Mouse (Mus musculus): ENCODE results near the gene Pfn1.

Gene Pfn1

DNA sequence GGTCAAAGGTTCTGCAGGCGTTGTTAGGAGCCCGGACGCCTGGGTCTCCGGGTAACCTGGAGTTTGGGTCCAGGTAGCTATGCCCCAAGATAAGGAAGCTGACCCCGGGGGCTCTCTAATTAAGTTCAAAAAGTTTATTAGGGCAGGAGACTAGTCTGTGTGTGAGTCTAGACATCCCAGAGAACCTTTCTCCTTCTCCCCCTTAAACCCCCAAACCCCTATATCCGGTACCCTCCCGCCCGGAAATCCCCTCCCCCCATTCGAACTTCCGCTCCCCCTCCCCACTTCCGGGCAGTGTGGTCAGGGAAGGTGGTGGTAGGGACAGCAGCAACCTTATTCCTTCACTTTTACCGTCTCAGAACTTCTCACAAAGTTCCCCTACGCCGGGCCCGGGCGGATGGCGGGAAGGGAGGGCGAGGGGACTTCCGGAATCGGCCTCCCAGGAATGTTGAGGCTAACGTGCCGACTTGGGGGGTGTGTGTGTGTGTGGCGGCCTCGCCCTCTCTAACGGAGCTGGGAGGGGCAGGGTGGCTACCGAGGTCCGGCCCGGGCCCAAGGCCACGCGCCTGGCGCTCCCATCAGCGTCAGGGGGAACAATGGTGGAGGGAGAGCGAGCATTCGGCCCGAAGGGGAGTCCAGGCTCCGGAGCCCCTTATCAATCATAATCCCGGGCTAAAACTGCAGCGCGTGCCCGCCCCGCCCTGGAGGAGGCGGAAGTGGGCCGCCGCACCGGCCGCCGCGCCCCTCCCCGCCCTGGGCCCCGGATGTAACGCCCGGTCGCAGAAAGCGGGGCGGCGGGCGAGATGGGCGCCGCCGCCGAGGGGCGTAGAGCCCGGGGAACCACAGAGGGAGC, 873 bp downstream of the Pfn1 start:
- peak; percentile 59 for DNase-seq

DNA sequence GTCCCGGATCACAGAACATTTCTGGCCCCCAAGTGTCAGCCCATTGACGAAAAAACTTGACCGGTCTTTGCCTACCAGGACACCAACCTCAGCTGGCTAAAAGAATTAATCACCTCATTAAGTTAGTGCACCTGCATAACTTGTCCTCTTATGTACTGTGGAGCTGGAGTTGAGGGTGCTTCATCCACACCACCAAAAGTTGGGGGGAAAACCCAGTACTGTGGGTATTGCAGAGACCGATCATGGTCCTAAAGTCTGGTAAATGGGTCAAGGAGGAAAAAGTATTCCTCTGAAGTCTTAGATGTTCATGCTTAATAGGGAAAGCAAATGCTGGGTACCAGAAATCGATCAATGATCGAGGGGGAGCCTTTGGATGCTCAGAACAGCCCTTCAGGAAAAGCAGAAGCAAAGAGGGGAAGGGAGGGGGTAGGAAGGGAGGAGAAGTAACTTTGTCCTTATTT, 1.5 kb downstream of the Pfn1 start:
- DNase-seq = no peak

DNA sequence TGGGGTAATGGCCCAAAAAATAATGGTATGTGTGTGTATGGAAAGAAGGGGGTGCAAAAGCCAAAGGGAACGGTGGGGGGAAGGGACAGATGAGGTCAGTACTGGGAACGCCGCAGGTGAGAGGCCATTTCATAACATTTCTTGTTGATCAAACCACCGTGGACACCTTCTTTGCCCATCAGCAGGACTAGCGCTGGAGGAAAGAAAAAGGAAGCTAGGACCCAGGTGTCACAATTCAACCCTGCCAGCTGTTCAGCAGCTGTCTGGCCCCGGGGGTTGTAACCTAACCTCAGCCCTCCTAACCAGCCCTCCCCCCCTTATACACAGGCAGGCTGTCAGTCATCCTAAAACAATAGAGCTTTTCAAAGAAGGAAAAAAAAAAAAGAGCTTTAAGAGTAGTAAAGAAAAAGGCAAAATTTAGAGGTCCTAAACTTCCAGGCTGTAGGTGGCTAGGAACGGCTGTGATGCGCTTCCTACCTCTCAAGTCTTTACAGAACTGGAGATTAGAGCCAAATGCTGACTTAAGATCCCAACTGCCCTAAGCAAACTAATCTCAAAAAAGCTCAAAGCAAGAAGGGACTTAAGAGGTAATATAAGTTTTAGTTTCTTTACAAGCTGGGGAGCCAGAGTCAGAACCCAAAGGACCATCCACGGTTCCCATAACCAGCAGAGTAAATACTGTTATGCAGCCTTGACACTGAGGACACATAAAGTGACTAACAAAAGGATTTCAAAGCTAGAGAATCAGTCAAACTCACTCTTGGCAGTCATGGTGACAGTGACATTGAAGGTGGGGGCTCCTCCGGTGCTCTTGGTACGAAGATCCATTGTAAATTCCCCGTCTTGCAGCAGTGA, 2.2 kb downstream of the Pfn1 start:
- no peak for DNase-seq

DNA sequence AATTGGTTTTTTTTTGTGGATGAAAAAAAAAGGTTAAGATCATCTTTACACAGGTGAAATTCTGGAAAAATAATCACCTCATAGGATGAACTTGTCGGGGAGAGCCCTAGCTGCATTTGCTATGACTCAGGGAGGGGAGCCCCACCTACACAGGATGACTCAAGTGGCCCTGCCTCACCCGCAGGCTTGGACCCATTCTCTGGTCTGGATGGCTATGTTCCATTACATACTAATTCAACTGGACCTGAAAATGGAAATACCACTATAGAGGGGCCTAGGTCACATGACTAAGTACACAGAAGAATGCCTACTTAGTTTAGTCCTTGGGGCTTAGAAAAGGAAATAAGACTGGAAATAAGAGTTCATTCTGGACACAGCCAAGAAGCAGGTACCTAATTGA, 3.1 kb downstream of the Pfn1 start:
- DNase-seq = no peak

DNA sequence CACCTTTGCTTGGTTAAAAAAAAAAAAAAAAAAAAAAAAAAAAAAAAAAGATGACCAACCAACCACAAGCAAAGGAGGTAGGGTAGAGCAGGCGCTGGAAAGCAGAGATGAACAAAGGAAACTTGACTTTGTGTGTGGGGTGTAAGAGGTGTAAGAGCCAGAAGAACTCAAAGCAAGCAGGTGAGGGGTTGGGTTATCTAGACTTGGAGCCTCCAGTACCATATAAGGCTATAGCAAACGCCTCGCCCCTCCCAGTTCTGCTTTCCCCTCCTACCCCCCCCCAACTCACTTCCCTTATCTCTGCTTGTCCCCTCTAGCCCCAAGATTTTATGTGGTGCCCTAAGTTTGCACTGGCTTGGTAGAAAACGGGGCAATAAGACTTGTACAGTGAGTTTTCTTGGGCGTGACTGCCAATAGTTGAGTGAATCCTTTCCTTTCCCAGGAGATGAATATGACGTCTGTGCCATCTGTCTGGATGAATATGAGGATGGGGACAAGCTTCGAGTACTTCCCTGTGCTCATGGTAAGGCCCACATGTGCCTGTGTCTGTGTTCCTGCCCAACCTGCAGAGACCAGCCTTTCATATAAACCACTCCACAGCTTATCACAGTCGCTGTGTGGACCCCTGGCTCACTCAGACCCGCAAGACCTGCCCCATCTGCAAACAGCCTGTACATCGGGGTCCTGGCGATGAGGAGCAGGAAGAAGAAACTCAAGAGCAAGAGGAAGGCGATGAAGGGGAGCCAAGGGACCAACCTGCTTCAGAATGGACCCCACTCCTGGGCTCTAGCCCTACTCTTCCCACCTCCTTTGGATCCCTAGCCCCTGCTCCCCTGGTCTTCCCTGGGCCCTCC, 3.9 kb downstream of the Pfn1 start:
- no peak for DNase-seq

DNA sequence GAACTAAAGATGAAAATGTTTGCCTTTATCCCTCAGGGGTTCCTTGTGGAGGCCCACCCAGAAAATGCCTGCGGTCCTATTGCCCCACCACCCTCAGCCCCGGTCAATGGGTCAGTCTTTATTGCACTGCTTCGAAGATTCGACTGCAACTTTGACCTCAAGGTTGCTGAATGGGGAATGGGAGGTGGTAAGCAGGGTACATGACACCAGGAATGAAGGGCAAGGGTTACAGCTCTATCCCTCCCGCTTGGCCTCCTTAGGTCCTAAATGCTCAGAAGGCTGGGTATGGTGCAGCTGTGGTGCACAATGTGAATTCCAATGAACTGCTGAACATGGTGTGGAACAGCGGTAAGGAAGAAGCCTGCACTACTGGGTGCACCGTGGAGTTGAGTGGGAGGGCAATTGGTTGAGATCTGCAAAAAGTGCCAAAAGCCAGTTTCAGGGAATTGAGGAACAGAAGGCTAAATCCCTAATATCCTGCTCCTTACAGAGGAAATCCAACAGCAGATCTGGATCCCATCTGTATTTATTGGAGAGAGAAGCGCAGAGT, 5.2 kb downstream of the Pfn1 start:
- no peak for DNase-seq

DNA sequence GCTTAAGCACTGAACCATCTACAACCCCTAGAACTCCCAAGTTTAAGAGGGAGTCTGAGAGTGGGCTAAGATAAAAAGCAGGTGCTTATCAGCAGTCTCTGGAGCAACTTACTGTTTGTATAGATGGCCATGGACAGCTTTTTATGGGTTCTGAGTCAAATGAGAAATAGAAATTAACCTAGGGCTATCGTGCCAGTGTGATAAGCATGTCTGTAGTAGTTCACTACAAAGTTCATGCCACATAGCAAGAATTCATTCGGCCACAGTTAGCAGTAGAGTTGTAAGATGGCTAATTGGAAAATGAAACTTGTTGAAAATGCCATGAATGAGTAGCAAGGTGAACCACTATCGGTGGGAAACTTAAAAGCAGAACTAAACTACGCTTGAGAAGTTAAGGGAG, 5.9 kb downstream of the Pfn1 start:
- no peak for DNase-seq

DNA sequence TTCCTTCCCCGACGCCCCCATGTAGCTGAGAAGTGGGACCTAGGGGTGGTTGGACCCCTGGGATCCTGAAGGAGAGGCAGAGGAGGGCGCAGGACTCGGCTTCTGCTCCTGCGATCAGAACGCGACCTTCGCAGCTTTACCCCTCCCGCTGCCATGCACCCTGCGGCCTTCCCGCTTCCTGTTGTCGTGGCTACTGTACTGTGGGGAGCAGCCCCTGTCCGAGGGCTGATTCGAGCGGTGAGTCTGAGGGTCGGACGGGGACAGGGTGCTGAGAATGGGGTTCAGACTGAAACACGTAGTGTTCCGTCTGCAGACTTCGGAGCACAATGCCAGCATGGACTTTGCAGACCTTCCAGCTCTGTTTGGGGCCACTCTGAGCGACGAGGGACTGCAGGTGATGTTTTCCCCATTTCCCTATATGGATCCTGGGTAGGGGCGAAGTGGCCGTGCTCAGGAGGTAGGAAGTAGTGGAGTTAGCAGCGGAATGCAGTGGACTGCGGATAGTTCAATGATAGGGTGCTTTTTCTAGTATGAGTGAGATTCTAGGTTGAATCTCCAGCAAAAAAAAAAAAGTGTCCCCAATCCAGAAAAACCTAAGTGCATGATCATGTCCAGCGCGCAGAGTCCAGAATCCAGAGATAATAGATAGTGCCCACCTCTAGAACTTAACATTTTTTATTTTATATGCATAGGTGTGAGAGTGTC, 6.6 kb downstream of the Pfn1 start:
- DNase-seq = peak; percentile 48

DNA sequence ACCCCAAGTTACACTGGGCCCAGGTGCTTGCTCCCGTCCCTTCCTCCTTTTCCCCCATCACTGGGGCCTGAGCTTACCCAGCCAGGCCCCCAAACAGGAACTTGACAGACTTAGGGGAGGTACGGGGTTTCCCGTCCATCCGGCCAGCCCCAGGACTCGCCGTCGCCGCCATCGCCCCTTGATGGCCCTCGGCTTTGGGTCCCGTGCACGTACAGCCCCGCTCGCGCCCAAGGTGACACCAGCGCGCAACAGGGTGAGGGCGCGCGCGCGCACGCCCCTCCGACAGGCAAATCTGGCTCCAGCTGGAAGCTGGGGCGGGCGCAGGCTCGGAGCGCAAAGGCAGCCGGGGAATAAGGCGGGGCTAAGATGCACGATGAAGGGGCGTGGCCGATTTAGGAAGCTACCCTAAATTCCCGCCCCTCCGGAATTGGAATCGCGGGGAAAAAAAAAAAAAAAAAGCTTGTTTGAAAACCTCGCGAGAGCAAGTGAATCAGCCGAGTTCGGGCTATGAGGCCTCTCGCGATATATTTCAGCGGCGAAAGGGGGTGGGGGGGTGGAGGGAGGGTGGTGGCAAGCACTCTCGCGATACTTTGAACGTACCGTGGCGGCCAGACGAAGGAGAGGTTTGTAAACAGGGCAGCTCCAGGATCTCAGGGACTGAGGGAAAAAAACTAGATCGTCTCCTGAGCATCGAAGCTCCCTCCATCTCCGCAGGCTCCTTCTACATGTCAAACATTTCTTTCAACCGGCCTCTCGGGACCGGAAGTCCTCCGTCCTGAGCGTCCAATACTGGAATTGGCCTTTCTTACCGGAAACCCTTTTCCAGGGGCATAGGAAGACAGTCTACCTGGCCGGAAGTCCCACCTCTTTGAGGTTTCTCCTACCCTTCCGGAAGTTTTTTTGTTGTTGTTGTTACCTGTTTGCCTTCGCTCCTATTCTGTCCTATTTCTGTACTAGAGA, 7.5 kb downstream of the Pfn1 start, which contains the start of the genes Rnf167 and Slc25a11:
TSS of gene Rnf167 (plus strand) at position 545 of the 960 bp plus-strand sequence.
TSS of gene Slc25a11 (minus strand) at position 789 of the 960 bp plus-strand sequence.
- peak; percentile 97 for DNase-seq

DNA sequence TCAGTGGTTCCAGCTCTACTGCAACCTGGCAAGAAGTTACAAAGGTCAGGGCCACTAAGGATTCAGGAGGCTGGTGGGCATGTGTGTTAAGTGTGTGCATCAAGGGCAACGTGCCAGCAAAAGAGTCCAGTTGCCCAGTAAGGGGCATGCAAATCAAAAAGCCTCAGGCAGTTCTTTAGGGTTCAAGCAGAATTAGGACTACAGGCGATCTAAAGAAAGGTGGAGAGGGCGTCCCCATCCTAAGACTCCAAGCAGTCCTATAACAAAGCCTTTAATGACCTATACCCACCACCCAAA, 8.2 kb downstream of the Pfn1 start:
- DNase-seq = peak; percentile 71

DNA sequence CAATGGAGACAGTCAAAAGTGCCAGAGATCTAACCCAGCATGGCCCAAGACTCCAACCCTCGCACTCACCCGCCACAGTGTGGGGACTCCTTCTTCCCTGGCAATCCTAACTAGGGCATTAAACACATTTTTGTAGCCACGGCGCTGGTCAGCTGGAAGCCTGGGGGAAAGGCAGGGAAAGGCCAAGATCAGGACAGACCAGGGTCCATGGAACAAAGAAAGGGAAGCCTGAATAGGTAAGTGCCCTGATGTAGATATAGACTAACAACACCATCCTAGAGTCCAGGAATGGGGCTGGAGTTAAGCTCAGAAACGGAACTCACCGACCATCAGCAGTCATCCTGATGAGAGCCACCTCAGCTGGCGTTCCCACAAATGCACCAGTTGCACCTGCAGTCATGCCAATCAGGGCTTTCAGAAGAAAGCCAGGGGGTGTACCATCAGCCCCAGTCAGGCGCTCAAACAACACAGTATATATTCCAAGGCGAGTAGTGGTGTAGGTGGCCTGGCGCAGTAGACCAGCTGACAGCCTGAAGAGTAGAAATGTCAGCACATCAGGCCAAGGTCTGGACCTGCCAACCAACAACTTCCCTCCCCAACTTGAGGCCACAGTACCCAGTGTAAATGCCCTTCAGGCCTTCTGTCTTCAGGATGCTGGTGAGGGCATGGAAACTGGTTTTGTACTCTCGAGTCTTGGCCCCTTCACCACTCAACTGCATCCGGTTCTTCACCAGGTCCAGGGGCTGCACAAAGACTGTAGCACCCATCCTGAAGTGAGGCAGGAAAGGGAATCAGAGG, 8.8 kb downstream of the Pfn1 start:
- DNase-seq = no peak

DNA sequence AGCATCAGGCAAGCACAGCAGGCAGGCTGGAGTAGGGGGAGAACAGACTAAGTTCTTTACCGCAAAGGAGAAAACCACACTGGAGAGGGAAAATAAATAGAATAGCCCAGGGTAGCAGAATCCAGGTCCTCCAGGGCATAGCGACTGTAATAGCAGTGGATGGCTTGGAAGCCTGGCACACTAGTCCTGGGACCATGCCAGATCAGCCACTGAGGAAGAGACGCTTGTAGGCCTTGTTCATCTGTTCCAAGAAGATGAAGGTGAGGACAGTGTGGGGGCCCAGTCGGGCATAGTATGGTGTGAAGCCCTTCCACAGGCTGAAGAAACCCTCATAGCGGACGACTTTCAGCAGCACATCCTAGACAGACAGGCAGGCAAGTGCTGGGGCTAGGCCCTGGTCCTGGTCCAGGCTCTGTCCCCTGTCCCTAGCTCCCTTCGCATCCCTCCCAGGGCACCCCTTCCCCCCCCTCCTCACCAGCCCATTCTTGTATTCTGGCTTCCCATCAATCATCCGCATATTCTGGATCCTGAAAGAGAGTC, 9.8 kb downstream of the Pfn1 start:
- DNase-seq = no peak

DNA sequence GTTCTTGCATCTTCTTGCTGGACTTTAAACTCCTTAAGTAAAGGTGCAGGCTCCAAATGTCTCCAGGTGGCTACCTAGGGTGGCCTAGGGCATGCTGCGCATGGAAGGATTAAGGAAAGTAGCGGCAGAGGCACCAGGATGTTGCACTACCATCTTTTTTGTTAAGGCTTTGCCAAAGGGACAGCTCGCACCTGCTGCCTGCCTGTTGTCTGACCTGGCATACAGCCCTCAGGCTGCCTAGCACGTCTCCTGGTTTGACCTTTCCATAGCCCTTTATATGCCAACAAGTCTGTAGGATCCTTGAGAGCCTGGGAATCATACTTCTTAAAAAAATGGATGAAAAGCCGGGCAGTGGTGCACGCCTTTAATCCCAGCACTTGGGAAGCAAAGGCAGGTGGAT, 11.4 kb downstream of the Pfn1 start:
- DNase-seq = no peak

DNA sequence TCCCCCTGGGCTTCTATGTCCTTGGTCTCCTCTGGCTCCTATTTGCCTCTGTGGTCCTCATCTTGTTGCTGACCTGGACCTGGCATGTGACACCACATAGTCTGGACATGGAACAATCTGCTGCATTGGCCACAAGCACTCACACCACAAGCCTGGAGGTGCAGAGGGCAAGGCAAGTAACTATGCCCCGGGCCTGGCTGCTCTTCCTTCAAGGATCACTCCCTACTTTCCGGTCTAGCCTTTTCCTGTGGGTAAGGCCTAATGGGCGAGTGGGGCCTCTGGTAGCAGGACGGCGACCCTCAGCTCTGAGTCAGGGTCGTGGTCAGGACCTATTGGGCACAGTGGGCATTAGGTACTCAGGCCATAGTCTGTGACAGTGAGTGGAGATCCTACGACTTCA, 13.2 kb downstream of the Pfn1 start:
- DNase-seq = no peak

DNA sequence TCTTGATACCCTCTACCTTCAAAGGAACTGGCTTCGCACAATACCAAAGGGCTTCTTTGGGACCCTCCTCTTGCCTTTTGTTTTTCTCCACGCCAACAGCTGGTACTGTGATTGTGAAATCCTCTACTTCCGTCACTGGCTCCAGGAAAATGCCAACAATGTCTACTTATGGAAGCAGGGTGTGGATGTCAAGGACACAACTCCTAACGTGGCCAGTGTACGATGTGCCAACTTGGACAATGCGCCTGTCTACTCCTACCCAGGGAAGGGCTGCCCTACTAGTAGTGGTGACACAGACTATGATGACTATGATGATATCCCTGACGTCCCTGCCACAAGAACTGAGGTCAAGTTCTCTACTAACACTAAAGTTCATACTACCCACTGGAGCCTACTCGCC, 14.5 kb downstream of the Pfn1 start:
- DNase-seq = no peak

DNA sequence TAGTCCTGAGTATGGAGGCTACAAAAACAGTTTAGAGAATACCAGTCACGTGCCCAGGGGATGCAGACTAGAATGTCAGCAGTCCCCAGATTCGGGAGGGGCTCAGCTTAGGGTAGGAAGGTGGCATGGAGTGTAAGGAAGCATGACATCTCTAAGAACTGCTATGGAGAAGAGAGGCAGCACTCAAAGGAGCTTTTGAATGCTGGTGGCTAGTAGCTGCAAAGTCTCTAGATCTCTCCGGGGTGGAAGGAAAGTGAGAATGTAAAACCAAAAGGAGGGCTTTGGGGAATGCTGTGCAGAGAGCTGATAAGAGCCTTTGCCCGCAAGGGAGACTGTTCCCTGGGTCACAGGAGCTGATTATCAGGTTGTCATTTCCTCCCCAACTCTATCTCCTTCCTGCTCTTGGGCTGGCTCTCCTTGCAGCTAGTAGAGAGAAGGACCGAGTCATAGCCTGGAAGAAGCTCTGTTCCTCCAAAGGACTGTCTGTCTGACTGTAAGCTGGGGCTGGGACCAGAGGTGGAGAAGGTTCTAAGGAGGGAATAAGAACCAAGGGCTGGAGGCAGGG, 15.6 kb downstream of the Pfn1 start, which contains the start of gene Gp1ba:
TSS of gene Gp1ba (plus strand) at position 409 of the 565 bp plus-strand sequence.
- DNase-seq = no peak

DNA sequence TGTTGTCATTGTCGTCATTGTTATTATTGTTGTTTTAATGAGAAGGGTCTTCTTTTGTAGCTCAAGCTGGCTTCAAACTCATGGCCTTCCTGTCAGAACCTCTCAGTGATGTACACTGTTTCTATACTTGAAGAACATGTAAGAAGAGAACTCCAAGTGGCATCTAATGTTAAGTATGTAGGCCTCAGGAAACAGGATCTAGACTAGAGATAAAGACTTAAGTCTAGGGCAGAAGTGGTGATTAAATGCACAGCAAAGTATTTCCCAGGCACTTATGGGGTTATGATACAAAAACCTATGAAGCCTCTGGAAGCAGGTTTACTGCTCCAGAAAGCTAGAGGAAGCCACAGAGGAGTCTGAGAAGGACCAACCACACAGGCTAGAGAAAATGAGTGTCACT, 16.2 kb downstream of the Pfn1 start:
- DNase-seq = no peak

DNA sequence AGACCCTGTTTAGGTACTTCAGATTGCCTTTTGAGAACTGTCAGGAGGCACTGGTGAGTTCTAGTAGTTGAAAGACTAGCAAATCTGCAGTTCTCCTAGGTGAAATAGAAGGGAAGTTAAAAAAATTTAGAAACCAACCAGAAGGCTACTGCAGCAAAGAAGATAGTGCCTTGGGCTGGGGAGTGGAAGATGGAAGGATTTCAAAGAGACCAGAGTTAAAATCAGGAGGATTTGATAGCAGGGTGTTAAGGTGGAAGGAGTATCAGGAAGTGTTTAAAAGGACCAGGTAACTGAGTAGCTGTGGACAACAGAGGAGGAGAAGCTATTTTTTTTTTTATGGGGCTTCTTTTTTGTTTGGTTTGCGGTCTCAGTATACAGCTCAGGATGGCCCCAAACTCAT, 16.7 kb downstream of the Pfn1 start:
- DNase-seq = no peak

DNA sequence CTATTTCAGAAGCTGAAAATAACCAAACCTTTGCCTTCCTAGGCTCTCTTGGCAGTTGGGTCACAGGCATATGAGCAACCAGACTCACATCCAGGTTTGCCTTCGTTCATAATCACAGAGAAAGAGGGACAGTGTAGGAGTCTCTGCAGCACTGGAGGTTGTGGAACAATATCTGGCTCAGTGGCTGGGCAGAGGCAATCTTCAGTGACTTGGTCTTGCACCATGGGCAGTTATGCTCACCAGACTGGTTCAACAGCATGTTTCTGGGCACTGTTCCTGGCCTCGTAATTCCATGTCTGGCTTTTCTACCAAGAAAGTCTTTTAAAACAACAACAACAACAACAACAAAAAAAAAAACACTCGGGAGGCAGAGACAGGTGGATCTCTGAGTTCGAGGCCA, 18.8 kb downstream of the Pfn1 start:
- no peak for DNase-seq

Measured in kidney, adult 11 months (tissue).